Mouse (Mus musculus) ovary, postnatal 10 days (tissue): ENCODE results near the gene Emc10.

Experiments
- DNase-seq: peaks from one replicate; pipeline ENCODE4 v3.0.0; 2022; ENCODE audit warnings: low spot score

Emc10 gene

DNA sequence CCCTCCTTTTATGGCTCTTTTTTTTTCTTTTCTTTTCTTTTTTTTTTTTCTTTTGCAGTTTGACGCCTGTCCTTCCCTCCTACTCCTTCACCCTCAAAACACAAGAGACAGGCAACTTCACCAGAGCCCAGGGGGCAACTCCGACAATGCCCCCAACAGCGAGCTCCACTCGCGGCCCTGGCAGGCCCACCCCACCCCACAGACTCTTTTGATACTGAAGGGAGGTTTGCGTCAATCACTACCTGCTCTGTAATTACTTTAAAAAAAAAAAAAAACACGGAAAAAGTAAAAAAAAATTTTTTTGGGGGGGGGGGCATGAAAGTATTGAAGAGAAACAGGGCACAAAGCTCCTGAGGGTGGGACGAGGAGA is 33.3 kb downstream of the Emc10 start:
- no peak for DNase-seq

DNA sequence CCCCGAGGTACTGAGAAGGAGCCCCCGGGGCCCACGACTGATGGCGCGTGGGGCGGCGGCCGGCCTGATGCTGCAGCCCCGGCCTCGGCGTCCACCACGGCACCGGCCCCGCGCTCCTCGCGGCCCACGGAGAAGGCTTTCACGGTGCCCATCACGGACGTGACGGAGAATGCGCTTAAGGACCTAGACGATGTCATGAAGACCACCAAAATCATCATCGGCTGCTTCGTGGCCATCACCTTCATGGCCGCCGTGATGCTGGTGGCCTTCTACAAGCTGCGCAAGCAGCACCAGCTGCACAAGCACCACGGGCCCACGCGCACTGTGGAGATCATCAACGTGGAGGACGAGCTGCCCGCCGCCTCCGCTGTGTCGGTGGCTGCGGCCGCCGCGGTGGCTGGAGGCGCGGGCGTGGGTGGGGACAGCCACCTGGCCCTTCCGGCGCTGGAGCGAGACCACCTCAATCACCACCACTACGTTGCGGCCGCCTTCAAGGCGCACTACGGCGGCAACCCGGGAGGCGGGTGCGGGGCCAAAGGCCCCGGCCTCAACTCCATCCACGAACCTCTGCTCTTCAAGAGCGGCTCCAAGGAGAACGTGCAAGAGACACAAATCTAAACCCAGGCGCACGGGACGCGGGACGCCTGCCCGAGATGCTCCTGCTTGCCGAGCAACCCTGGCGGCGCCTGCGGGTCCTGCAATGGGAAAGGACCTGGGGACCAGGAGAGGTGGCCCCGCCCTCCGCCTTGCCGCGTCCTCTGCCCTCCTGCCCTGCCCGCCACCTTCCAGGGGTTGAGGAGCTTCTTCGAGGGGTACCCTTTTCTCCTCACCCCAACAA is 33.9 kb downstream of the Emc10 start:
- DNase-seq, result no peak

DNA sequence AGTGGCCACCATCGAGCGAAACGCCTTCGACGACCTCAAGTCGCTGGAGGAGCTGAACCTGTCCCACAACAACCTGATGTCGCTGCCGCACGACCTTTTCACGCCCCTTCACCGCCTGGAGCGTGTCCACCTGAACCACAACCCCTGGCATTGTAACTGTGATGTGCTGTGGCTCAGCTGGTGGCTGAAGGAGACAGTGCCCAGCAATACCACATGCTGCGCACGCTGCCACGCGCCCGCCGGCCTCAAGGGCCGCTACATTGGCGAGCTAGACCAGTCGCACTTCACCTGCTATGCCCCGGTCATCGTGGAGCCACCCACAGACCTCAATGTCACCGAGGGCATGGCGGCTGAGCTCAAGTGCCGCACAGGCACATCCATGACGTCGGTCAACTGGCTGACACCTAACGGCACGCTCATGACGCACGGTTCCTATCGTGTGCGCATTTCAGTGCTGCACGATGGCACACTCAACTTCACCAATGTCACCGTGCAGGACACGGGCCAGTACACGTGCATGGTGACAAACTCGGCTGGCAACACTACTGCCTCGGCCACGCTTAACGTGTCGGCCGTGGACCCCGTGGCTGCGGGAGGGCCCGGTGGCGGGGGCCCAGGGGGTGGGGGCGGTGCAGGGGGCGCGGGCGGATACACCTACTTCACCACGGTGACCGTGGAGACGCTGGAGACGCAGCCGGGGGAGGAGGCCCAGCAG is 34.7 kb downstream of the Emc10 start:
- DNase-seq, result no peak

DNA sequence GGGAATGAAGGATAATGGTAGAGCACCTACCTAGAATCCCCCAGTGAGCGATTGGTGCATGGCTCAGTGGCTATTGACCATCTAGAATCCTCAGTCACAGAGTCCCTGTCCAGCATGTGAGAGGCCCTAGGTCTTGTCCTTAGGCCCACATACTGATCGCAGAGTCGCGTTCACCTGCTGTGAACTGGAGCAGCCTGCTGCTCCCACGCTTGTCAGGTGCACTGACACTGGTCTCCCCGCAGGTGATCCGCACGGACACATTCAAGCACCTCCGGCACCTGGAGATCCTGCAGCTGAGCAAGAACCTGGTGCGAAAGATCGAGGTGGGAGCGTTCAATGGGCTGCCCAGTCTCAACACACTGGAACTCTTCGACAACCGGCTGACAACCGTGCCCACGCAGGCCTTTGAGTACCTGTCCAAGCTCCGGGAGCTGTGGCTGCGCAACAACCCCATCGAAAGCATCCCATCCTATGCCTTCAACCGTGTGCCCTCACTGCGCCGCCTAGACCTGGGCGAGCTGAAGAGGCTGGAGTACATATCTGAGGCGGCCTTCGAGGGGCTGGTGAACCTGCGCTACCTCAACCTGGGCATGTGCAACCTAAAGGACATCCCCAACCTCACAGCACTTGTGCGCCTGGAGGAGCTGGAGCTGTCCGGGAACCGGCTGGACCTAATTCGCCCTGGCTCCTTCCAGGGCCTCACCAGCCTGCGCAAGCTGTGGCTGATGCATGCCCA is 35.4 kb downstream of the Emc10 start:
- no peak for DNase-seq

DNA sequence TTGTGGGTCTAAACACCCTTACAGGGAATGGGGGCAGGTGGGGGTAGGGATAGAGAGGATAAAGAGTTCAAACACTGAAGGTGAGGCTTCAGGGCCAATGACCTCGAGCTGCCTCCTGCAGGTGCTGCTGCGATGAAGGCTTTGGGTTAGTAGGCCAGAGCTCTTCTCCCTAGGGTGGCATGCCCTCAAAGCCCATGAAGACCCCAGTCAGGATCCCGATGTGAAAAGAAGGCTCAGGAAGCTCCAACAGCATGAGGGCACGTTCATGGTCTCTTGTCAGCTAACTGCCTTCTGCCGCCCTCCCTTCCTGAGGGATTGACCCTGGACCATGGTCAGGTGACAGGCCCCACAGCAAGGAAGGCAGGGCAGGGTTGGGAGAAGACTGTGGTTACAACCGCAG is 36.3 kb downstream of the Emc10 start:
- DNase-seq, result no peak

DNA sequence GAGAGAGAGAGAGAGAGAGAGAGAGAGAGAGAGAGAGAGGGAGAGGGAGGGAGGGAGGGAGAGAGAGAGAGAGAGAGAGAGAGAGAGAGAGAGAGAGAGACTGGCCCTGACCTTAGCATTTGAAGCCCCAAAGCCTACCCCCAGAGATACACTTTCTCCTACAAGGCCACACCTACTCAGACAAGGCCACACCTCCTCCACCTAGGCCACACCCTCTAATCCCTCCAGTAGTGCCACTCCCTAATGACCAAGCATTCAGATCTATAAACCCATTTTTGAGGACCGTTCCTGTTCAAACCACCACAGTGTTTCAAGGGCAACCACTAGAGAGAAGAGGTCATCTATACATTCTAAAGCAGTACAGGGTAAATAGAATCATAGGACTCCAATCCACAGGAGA is 40.0 kb downstream of the Emc10 start:
- no peak for DNase-seq

DNA sequence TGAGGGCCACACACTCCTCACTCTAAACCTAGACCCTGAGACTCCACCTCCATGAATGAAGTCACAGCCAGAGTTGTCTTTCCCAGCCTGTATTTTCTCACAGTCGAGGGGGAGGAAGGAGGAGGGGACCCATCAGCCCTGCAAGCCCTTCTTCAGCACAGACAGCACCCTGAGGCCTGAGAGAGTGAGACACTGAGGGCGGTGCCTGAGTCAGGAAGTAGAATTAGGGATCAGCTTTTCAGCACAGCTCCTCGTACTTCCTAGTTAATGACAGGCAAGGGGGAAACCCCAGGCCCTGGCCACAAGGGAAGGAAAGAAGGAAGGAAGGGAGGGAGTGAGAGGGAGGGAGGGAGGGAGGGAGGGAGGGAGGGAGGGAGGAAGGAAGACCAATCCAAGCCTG is 43.1 kb downstream of the Emc10 start:
- DNase-seq, result no peak

DNA sequence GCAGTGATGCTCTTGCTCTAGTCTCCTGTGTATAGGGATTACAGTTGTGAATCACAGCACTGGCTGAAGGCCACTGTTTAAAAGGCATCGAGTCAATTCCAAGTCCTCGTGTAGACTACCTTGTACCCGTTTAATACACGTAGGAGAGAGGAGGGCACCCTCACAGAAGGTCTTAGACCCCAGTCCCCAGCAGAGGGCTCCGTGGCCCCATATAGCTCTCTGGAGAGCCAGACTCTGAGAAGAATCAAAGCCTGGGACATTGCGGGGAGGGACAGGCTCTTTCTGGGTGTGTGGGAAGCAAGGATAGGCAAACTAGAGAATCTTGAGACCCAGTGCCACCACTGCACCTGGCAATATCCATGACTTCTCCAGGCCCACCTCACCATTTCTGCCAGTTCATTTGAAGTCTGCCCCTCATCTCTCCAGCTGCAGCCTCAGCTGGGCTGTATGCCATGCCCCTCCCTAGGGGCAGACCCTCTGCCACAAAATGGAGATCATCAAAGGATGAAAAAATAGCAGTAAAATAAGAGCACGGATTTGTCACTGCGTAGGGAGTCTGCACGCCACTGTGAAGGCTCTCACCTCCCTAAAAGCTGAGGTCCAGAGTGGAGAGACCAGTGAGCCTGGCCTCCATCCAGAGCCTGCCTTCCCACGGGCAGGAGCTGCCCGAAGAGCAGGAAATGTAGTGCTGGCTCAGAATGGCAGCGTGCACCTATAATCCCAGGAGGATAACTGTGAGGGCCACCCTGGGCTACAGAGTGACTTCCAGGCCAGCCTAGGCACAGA is 50.1 kb downstream of the Emc10 start:
- no peak for DNase-seq

DNA sequence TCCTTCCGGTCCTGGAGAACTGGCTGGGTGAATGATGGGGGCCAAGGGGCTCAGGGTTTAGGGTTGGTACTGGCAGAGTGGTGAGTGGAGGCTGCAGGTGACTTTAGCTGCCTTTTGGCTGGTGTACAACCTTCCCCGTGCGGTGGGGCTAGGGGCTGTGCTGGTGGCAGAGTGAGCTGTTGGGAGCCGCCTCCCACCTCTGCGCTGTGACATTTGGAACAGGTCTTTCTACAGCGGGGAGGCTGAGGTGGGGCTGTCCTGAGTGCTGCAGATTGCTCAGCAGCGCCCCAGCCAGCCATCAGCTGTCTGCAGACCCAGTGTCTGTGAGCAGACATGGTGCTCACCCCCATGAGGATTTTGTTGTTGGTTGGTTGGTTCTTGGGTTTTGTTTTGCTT is 50.8 kb downstream of the Emc10 start:
- no peak for DNase-seq

DNA sequence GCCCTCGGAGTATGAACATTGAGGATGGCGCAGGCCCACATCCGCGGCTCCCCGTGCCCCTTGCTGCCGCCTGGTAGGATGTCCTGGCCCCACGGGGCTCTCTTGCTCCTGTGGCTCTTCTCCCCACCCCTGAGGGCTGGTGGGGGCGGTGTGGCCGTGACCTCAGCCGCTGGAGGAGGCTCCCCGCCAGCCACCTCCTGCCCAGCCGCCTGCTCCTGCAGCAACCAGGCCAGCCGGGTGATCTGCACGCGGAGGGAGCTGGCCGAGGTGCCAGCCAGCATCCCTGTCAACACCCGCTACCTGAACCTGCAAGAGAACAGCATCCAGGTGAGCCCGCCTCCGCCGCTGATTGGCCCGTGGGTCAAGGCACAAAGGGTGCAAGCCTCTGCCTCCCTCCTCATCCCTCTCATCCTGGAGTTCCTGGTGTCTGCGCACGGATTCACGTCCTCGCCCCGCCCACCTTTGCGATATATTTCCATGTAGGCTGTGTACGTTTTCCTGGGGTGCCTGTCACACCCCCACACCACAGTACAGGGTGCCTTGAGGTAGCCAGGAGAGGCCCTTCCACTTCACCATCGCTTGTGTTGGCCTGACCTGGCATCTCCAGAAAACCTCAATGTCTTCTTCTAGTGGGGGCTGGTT is 51.3 kb downstream of the Emc10 start:
- no peak for DNase-seq

DNA sequence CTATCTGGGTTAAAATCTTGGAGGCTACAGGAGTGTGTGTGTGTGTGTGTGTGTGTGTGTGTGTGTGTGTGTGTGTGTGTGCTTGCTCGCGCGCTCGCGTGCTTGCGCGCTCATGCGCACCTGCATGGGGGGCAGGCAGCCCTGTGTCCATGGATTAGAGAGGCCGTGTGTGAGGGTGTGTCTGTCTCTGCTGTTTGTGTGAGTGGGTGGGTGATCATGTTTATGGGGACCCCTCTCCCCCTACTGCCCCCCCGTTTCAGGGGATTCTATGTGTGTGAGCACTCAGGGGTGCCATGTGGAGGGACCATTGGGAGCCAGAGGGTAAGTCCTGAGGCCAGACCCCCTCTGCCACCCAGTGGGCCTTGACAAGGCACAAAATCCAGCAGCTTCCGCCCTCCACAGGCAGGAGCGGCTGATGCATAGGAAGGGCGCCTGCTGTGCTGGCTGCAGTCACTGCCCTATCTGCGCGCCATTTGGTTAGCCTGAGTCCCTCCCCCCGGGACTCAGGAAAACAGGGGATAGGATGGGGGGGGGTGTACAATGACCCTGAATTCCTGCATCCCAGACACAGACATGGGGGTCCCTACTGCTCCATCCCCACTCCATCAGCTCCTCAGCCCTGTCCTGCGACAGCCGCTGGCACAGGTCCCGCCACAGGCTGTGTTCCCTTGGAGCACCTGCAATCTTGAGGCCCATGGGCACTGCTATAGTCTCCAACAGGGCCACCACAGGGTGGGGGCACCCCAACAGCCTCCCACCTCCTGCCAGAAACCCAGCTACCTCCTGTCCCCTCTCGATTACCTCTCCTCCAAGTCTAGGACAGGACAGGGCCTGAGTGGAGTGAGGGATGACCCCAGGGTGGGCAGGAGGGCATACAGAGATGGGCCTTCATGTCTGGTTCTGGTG is 52.8 kb downstream of the Emc10 start:
- DNase-seq, result no peak

DNA sequence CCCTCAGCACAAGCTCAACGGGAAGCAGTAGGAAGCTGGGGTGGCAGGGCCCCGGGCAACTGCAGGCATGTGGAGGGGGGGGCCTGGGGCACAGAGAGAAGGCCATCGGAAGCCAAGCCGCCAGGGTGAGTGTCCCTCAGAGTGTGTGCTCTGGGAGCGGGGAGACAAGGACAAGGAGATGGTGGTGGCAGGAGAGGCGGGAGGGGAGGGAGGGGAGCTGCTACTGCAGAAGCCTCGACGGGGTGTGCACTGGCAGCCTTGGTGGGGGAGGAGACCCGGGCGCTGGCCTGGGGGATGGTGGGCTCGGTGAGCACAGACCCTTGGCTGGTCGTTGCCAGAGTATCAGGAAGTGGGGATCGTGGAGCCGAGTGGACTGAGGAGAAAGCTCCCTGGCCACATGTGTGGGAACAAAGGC is 53.9 kb downstream of the Emc10 start:
- no peak for DNase-seq

DNA sequence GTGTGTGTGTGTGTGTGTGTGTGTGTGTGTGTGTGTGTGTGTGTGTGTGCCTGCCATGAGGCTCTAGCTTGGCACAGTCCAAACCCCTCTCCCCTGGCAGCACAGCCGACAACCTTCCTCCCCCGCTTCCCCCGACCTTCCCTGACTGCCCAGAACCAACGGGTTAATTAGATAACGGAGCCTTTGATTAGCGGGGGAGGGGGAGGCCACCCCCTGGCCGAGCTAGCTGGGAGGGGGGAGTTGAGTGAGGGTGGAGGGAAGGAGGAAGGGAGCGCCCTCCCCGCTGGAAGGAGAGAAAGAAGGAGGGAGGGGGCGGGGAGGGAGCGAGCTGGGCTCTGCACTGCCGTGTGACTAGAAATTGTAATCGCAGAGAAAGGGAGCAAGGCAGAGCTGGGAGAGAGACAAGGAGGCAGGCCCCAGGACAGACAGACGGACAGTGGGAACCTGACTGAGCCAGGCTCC is 54.6 kb downstream of the Emc10 start:
- no peak for DNase-seq

DNA sequence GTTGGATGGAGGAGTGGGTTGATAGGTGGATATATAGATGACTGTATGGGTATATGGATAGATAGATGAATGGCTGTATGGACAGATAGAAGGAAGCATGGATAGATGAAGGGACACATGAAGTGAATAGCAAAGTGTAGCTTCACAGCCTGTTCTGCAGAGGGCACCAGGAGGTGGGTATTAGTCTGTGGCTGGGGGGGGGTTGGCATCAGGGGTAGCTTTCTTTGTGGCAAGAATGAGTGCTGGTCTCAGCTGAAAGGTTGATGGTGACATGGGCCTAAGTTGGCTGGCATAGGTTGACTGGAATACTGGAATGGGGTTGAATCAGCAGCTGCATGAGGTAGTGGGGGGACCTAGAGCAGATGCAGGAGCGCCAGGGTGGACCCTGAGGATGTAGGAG is 55.1 kb downstream of the Emc10 start:
- DNase-seq, result no peak

DNA sequence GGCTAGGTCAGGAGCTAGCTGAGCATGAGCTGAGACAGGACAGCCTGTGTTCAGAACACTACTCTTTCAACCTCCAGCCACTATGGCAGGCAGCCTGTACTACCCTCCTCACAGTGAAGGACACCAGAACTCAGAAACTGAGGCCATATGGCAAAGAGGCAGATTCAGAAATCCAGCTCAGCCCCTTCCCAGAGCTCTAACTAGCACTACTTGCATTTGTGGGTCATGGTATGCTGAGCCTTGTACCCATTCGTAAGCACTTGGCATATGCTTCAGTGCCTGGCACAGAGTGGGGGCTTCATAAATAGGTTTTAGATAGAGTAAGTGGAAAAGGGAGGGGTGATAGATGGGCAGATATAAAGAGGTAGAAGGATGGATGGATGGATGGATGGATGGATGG is 55.9 kb downstream of the Emc10 start:
- DNase-seq, result no peak
